Mouse (Mus musculus) gastrocnemius, adult 8-10 months (tissue): ENCODE measurements at regions not wholly inside any gene's neighbourhood (a gene's known extent, or its start where the extent isn't known, plus 50 kb on each side); places are given as distances from the start of the nearest gene placed in this dataset.

Experiments used
- DNase-seq, 2 experiments: peaks; one replicate each; pipeline ENCODE4 v3.0.0; 2022; ENCODE audit warnings: low spot score in 2 of 2
- microRNA-seq: library from miRNA; unstranded; fragments of <30 nt; microRNA quantifications from one replicate; pipeline ENCODE4 v1.2.0, GENCODE M21; 2022

DNA sequence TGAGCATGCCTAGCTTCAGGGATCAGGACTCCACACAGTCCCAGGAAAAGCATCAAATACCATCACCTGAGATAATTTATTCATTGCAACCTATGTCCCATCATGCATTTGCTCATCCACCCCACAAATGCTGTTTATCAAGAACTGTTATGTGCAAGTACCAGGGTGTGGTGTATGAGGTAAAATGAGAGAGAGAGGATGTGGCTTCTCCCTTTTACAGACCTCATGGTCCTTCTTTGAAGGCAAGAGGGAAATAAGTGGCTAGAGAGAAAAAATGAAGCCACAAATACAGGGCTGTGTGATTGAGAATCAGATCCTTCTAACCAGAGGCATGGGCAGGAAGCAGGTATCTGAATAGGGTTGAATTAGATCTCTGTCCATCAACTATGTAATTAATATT lies 51.3 kb upstream of the Camk1g start:
- DNase-seq, result no peak

Small RNAs in the stretch of these regions (microRNA-seq; reads per million reads assigned to microRNA genes)
- gene Mir205, result 2.5 reads per million
